Mouse (Mus musculus) c-Kit-positive CD71-negative TER-119-negative erythroid progenitor cells, embryonic 14.5 days (primary cell): Measurements from ENCODE around the gene Rbm42.

Experiments used
- DNase-seq: peaks from one replicate; pipeline ENCODE4 v3.0.0-alpha.2; 2013; ENCODE audit warnings: low read depth

Gene Rbm42

DNA sequence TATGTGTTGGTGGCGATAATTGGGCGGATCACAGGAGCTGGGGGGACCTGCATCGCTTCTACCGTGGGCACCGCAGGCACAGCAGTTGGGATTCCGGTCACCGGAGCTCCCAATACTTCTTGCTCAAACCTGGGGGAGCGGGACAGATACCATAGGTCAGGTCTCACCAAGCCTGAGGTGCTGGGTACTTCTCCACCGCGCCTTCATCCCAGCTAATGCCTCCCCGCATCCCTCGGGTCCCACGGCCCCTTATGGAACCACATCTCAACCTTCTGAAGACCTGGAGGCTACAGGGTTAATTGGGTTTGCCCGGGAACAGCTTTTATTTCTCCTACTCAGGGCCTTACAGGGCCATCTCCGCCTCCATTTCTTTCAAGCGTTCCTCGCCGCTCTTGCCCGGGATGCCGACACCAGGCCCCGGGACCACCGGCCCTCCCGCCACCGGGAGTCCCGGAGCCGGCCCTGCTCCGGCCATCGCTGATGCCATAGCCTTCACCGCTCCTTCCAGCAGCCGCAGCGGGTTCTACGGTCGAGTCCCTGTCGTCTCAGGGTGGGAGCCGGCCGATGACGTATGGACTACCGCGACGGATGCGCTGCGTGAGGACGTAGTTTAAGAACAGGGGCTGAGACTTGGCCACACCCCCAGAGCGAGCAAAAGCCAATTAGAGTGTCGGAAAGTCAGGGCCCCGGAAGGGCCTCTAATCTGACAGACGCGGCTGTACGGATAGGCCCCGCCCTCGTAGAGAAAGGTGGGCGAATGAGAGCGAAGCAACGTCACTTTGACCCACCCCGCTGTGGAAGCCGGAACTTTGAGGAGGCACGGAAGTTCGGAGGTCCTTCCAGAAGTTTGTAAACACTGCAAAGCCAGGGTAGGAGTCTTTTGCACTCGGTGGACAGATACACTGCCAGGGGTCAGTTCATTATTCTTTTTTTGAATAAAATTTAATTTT is at the start of gene Rbm42:
TSS of gene Rbm42 (minus strand) at position 727 of the 950 bp plus-strand sequence.
- DNase-seq = peak; percentile 99

DNA sequence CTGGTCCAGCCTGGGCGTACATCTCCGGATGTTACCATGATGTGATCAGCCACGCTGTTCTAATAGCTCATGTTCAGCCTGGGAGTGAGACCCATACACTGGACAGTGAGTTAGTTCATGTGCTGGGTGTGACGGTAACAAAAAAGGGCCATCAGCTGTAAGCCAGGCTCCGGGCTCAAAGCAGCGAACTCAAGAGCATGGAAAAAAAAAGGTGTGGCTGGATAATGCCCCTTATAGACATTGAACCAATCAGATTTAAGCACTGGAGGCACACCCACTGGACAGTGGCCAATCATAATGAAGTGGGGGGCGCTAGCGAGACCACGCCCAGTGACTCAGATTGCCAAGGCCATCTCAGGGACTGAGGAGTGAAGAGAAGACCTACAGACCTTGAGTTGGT is 48.5 kb upstream of the Rbm42 start, which contains the start of gene 2200002J24Rik:
TSS of gene 2200002J24Rik (plus strand) at position 338 of the 400 bp plus-strand sequence.
- no peak for DNase-seq

GRCm38 (mm10) chr7:30698101-30698500 is 48.0 kb upstream of the Rbm42 start:
- DNase-seq = no peak

- DNase-seq = no peak
Measured at GRCm38 (mm10) chr7:30688325-30688724, 38.2 kb upstream of the Rbm42 start.

DNA sequence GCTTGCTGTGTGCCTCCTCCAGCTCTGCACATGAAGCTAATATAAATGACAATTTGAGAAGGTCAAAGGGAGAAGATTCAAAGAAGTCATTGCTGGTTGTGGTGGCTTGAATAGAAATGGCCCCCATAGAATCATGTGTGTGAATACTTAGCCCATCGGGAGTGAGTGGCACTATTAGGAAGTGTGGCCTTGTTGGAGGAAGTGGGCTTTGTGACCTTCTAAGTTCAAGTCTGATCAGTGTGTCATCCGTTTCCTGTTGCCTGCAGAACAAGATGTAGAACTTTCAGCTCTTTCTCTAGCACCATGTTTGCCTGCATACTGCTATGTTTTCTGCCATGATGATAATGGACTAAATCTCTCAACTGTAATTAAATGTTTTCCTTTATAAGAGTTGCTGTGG is 33.3 kb upstream of the Rbm42 start:
- DNase-seq = no peak

- DNase-seq = no peak
Measured at GRCm38 (mm10) chr7:30681897-30682296, 31.8 kb upstream of the Rbm42 start.

GRCm38 (mm10) chr7:30678263-30678975 is 28.3 kb upstream of the Rbm42 start:
- DNase-seq = no peak

- no peak for DNase-seq
Measured at GRCm38 (mm10) chr7:30671480-30671879, 21.4 kb upstream of the Rbm42 start, which contains the start of gene Pmis2. Pmis2 (minus strand) TSS chr7:30671605.

DNA sequence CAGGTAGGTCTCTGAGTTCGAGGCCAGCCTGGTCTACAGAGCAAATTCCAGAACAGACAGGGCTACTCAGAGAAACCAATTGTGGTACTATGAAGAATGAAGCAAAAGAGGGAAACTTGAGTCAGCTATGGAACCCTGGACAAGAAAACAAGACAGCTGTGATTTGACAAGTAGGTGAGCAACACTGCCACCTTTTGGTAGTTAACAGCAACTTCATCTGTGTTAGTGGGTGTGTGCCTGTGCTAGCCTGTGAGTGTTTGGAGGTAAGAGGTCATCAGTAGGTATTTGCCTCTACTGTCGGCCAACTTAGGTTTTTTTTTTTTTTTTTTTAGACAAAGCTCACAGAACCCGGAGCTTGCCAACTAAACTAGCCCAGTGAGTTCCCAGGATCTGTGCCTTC is 19.1 kb upstream of the Rbm42 start:
- peak; percentile 47 for DNase-seq

GRCm38 (mm10) chr7:30665321-30665720 is 15.2 kb upstream of the Rbm42 start:
- DNase-seq = no peak

DNA sequence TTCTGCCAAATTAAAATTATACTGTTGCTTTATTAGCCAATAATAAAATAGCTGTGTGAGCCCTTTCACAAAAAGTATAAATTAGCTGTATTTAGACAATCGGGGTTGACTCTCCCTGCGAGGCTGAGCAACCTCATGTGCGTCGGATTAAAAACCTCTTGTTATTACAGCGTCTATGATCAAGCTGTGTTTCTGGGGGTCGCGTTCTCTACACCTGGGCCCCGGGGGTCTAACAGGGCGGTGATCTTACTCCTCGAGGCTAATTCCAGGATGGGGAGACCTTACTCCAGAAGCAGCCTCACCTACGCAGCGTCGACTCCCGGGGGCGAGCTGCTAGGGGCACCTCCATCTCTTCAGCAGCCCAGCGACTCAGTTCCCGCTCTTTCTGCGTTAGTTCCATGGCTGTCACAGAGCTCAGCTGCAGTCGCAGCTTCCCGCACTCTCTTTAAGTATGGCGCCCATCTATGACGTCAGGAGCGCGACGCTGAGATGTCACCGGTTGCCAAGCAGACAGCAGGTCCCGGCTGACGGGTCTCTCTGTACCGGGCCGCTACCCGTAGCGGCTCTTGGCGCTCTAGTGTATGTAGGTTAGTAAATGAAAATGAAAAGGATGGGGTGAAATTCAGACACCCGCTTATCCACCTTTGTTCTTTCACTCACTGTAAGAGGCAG is 14.5 kb upstream of the Rbm42 start, which contains the start of gene Haus5:
TSS of gene Haus5 (minus strand) at position 466 of the 672 bp plus-strand sequence.
- peak; percentile 94 for DNase-seq

DNA sequence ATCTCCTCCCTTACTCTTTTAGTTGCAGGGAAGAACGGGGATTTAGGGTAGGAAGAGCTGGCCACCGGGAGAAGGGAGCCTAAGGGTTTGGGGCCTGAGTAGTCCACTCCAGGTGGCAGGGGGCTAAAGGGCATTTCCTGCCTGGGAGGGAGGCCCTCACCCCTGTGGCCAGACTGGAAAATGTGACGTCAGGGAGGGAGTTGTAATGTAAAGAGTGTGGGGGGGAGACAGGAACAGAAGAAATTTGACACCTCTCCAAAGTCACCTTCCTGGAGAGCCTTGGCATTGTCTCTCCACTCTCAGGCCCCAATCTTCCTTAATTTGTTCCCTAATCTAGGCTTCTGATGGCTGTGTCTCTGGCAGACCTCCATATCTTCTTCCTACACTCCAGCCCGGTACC is 11.0 kb downstream of the Rbm42 start:
- no peak for DNase-seq

DNA sequence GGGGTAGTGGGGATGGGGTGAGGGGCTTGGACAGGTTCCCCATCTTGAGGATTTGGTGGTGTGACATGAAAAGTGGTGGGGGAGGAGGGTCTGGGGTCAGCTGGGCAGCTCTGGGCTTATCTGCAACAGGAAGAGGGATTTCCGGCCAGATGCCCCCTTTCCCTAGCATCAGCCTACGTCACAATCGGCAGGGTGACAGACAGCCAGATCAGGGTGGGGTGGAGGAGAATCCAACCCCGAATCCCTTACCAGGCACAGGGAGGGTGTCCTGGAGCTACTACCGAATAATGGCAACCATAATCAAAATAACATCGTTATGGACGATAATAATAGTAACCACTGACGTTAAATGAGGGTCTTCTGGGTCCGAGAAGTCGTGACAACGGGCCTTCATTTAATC is 13.7 kb downstream of the Rbm42 start:
- DNase-seq = no peak

GRCm38 (mm10) chr7:30635752-30636151 is 14.4 kb downstream of the Rbm42 start, which contains the start of gene Etv2:
Etv2 (minus strand) TSS chr7:30635852.
- DNase-seq = no peak

DNA sequence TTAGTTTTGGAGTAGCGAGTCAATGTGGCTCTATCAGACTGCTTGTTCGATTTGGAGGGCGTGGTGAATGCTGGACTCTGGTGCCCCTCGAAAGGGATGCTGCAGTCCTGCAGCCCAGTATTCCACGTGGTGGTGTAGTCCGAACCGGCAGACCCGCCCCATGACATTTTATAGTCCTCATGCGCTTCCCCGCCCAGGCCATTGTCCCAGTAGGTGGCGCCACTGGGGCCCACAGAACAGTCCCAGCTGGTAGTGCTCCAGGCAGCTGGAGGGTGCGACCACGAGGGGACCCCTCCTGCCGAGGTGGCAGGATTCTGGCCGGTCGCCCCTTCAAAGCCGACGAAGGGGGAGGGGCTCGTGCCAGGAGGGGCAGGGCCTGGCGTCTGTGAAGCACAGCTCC is 15.5 kb downstream of the Rbm42 start:
- DNase-seq = peak; percentile 47

GRCm38 (mm10) chr7:30633762-30634412 is 16.2 kb downstream of the Rbm42 start:
- no peak for DNase-seq

- no peak for DNase-seq
Measured at GRCm38 (mm10) chr7:30629013-30629412, 21.1 kb downstream of the Rbm42 start.

- no peak for DNase-seq
Measured at GRCm38 (mm10) chr7:30626647-30627046, 23.5 kb downstream of the Rbm42 start.

- DNase-seq = peak; percentile 84
Measured at GRCm38 (mm10) chr7:30625530-30626384, 24.4 kb downstream of the Rbm42 start, which contains the start of gene Cox6b1. Cox6b1 (minus strand) TSS chr7:30626151.

GRCm38 (mm10) chr7:30619202-30619601 is 30.9 kb downstream of the Rbm42 start:
- DNase-seq = no peak

DNA sequence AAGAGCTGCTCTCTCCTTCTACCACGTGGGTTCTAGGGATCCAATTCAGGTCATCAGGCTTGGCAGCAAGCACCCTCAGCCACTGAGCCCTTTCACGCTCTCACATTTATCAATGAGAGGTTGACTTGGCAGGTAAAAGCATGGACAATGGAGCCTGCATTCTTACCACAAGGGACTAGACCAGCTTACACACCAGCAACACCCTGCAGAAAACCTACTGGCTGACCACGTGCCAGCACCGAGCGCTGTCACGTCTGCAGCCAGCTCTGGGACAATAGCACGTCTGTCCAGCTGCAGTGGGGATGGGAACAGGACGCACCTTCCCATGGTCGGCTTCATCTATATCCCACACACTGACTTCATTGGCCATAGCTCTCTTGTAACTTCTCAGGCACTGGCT is 31.5 kb downstream of the Rbm42 start:
- no peak for DNase-seq
